Mouse (Mus musculus): ENCODE measurements around the gene Dact3. TPM values are rescaled to one million over a fixed set of nuclear protein-coding genes. Genes with fewer than 3 reads are reported as not detected.

The Dact3 gene
- 10 to 100 TPM; 45.2 to 48.6 TPM for total RNA-seq (2021)

DNA sequence AGATGAGACGGTGACA is at the start of gene Dact3:
Dact3 (plus strand) TSS at position 8 of the 16 bp plus-strand sequence.
- DNase-seq, result no peak

DNA sequence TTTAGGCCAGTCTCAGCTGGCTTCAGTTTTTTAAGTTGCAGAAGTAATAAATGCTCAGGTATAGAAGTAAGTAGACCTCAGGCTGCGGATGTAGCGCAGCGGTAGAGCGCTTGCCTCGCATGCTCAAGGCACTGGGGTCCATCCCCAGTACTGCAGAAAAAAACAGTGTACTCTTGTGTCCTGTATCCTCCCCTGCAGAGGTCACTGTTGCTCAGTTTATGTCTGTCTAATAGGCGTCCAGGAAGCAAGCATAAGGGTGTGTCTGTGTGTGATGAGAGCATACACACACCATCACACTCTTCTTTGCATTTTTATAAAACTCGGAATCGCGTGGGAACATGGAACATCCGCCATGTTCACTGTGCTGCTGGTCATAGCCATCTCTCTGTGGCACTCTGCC is 49.3 kb upstream of the Dact3 start:
- peak; percentile 51 for DNase-seq

DNA sequence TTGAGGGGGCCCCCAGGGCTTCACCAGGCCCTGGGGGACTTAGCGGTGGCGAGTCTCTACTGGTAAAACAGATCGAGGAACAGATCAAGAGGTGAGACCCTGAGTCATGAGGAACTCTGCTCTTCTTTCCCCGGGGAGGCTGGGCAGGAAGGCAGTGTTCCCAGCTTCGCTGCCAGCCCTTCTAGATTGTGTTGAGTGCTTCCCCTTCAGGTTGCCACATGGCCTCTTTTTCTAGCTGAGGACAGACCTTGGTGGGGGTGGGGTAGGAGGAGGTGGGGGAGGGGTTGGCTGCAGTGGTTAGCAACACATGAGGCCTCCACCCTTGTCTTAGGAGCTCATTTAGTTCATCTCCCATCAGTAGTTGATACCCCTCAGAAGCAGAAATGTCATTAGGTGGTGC is 48.5 kb upstream of the Dact3 start:
- DNase-seq, result no peak

DNA sequence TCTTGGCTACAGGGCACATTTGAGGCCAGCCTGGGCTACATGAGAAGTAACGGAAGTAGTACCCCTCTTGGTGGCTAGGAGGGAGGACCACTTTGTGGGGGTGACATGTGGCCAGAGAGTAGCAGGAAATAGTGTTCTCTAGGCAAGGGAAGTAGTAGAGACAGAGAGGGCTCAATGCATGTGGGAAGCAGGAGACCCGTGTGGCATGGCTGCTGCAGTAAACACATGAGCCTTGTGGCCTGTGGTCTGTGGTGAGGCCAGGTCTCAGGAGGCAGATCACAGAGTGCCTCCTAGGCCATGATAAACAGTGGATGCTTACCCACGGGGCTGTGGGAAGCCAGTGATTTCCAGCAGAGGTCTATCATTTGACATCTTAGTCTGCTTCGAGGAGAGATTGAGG is 47.8 kb upstream of the Dact3 start:
- DNase-seq, result no peak

DNA sequence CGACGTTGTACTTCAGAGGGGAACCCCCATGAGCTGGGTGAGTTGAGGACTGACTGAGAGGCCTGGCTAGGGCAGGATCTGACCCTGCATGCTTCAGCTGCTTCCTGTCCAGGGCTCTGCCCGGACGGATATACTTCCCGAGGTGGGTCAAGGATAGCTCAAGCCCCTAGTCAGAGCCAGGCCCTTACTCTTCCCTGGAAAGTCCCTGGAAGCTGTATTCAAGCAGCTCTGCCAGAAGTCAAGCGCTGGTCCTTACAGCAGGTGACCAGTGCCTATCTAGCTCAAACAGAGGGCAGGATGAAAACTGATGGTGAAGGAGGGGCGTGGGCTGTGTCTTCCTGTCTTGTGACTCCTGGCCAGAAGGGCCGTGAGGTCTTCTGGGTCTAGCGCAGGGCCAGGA is 44.7 kb upstream of the Dact3 start:
- no peak for DNase-seq

DNA sequence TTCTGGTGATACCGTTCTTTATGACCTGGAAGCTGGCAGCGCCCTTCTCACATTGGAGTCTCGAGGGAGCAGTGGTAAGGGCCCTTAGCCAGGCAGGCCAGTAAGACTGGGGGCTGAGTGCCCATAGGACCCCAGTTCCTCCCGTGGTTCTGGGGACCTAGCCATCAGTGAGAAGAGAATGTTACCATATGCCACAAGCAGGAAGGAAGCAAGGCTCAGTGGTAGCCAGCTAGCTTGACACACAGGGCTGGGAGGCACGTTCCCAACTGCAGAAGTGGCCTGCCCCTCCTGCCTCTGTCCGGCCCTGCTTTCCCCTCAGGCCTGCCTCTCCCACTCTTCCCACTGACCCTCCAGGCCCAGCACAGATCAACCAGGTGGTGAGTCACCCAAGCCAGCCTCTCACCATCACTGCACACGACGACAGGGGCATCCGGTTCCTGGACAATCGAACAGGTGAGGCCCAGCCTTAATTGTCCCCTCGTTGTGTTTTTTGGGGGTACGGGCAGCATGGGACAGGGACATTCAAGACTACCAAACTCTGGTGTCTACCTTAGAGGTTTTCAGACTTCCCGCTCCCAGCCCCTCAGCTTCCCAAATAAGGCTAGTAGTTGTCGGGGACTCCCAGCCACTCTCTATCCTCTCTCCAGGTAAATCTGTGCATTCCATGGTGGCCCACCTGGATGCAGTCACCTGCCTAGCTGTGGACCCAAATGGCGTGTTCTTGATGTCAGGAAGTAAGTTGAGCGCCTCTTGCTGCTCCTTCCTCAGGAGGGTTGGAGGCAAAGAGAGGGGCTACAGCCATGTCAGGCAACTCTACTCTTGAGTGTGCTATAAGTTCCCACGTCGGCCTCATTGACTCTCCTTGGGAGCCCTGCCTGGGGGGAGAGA is 37.0 kb upstream of the Dact3 start:
- no peak for DNase-seq

DNA sequence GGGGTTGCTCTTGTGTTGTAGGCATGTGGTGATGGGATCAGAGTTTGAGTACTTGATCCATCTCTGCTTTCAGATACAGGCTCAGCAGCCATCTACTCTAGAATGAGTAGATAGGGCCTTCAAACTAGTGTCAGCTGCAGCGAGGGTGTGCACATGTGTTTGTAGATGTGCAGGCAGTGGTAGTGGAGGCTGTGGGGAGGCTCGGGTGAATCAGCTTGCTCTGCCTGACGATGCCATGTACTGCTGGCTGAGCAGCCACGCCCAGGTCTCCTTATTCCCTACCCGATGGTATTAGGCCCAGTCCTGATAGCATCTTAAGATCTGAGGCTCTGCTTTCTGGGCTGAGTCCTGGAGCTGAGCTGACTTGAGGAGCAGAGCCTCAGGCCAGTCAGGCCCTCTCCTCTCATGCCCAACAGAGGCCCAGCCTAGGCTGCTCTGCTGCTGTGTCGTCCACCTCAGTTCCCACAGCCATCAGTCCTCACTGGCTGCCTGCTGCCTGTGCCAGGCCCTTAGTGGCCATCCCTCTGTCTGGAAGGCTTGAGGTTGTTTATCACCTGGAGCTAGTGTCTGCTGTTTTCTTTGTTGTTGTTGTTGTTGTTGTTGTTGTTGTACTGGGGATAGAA is 36.2 kb upstream of the Dact3 start:
- DNase-seq, result no peak

DNA sequence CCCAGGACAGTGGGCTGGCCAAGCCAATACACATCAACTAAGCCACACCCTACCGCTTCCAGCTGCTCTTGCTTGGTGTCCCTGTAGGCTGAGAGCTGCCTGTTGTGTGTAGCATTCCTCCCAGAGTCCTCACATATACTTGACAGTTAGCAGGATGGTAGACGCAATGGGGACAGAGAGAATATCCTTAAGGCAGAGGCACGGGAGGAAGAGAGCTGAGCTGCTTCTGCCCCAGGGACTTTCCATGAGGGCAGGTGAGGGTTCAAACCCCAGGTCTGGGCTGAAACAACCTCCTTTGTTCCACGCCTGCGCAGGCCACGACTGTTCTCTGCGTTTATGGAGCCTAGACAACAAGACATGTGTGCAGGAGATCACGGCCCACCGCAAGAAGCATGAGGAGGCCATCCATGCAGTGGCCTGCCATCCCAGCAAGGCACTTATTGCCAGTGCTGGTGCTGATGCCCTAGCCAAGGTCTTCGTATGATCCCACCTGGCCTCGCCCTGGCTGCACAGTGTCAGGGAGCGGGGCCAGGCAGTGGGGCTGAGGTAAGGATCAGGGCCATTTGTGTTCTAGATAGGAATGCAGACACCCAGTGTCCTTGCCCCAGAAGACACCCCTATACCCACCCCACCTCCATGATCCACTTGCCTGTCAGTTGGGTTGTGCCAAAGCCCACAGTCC is 35.5 kb upstream of the Dact3 start:
- DNase-seq, result no peak

DNA sequence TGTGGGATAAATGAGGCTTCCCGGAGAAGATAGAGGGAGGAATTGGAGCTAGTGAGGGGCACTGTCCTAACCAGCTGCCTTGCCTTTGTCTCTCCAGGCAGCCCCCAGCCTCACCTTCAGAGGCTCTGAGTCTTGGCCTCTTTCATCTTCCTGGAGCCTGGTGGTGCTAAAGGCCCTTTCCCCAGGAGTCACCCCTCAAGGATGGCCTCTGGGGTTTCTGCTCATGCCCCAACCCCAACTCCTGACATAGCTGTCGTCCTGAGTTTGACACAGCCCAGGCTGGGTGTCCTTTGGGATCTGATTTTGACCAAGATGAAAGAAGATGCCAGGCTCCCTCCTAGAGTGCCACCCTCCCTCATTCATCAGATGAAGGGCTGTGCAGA is 35.0 kb upstream of the Dact3 start:
- no peak for DNase-seq

DNA sequence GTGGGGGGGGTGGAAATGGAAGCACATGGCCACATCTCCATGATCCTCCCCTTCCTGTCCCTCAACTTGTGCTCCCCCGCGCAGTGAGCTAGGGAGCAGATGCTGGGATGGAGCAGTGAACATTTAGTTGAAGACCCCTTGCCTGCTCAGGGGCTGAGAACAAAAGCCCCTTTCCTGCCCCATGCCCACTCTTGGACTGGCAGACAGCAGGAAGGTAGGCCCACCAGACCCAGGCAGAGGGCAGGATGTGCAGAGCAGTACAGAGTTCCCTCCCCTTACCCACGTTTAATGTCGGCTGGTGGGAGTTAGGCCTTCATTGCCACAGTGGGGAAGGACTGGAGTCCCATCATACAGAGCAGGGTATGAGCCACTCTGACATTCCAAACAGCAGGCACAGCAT is 34.0 kb upstream of the Dact3 start:
- no peak for DNase-seq

DNA sequence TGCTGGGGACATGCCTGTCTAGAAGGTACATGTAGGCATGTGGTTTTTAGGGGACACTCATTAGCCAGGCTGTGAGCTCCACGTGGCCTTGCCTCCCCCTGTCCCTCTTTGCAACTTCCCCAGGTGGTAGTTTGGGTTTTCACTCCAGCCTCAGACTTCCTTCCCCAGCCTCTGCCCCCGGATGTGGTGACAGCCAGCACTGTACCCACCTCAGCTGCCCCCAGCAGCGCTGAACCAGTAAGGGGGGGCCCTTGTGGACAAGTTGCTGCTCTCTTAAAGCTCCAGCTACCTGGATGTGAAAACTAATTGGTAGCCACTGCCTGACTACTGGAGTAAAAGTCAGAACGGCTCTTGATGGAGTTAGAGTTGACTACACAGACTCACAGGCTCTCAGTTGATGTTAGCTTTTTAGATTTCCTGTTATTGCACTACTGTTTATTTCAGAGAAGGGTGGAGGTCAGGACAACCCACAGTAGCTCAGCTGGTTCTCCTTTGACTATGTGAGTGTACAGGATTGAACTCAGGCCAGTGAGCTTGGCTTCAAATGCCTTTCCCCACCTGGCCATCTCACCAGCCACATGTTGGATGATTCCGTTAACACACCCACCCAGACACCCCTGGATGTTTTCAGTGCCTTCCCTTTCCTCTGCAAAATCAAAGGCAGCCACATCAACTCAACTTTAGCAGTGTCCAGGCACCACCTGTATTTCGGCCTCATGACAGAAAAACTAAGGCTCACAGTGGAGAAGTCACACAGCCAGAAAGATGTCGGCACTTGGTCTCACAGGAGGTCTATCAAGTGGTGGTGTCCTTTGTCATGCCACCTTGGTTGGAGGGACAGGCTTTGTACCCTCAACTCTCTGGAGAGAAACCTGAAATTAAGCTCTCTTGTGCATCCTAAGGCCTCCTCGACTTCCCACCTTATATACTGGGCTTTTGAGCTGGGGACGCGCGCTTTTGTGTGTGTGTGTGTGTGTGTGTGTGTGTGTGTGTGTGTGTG is 33.3 kb upstream of the Dact3 start:
- no peak for DNase-seq

DNA sequence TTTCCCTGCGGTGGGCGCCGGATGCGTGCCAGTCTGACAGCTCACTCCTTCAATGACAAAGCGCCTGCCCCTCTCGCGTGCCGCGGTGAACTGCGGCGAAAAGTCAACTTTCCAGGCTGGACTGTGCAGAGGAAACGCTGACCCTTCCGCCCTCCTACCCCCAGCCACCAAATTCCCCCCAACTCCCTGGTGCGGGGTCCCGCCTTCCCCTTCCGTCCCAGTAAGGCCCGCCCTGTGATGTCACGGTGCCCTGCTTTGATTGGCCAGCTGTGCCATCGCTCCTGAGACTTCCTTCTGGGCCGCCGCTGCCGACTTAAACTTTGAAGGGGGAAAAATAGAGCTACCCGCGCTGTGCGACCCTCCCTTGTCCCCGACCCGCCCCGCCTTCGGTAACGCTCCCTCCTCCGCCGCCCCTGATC is 32.5 kb upstream of the Dact3 start, which contains the start of gene Prkd2:
Prkd2 (plus strand) TSS at position 258 of the 419 bp plus-strand sequence.
- peak; percentile 95 for DNase-seq

DNA sequence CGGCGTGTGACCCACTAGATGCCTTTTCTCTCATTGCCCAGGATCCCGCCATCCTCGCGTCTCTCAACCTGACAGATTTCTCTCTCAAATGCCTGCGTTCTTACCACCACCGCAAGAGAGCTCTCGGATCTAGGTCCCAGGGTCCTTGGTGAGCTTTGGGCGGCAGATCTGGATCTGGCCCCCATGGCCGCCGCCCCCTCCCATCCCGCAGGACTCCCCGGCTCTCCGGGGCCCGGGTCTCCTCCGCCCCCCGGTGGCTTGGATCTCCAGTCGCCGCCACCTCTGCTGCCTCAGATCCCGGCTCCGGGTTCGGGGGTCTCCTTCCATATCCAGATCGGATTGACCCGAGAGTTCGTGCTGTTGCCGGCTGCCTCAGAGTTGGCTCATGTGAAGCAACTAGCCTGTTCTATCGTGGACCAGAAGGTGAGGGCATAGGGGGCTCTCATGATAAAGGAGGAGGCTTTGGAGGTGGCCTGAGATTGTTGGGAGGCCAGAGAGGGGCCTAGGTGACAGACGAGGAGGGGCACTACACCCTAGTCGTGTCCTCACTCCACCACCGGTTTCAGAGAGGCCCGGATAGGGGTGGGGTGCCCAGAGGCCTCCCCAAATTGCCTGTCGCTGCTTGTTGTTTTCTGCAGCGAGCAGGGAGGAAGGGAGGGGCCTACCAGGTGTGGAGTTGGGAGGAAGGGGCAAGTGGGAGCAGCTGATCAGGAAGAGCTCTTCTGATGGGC is 31.5 kb upstream of the Dact3 start:
- no peak for DNase-seq

DNA sequence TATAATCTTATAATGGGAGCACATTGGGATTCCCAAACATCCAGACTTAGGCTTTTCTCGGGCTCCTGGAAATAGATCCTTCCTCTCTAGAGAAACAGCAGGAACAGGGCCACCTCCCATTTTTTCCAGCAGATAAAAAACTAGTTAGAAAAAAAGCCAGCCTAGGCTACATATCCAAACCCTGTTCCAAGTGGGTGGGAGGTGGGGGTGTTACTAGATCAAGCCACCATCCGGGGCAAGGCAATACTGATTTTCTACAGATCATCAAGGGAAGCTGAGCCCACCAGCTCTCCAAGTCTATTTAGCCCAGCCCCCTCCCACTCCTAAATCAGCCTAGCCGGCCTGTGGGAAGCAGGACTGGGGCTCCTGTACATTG is 30.4 kb upstream of the Dact3 start:
- peak; percentile 29 for DNase-seq

DNA sequence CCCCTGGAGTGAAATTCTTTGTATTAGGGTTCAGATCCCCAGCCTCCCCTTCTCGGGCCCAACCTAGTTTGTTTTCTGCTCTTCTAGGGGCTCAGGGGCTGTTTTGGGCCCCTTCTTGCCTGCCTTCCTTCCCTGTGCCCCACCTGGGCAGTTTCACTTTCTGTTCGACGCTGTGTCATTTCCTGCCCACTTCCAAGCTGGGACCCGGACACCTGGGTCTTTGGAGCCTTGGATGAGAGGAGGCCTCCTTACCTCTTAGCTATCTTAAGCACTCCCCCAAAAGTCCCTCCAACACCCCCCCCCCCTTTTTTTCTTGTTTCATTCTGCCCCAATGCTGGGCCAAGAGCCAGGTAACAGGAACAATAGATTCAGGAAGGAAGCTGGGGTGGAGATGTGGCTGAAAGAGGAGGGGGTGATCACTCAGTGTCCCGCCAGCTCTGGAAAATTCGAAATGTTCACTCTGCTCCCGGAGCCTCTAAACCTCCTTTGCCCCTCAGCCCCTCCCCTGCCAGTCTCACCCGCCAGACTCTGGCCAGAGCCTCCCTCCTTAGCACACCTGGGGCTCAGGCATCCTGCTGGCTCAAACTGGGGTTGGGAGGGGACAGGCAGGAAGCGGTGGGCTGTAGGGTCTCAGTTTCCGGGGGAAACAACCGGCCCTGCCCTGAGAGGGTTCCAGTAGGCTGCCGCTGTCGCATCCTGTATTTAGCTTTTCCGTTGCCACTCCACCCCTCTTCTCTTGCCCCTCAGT is 29.9 kb upstream of the Dact3 start:
- peak; percentile 55 for DNase-seq

DNA sequence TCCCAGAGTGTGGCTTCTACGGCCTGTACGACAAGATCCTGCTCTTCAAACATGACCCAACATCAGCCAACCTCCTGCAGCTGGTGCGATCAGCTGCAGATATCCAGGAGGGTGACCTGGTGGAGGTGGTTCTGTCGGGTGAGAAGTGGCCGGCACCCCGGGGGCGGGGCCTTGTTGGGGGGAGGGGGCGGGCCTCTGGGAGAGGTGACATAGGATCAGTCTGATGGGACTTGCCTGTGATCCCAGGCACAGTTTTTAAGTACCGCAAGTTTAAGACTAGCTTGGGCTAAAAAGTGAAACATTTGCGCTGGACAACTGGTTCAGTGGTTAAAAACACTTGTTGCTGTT is 29.3 kb upstream of the Dact3 start:
- no peak for DNase-seq

DNA sequence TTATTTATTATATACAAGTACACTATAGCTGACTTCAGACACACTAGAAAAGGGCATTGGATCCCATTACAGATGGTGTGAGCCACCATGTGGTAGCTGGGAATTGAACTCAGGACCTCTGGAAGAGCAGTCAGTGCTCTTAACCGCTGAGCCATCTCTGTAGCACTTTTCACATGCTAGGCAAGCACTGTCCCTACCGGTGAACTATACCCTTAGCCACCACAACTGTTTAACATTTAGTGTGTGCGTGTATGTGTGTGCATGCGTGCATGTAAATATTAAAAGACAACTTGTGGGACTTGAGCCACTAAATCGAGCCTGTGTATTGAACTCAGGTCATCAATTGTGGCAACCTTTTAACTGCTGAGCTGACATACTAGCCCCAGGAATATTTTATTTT is 28.3 kb upstream of the Dact3 start:
- no peak for DNase-seq

DNA sequence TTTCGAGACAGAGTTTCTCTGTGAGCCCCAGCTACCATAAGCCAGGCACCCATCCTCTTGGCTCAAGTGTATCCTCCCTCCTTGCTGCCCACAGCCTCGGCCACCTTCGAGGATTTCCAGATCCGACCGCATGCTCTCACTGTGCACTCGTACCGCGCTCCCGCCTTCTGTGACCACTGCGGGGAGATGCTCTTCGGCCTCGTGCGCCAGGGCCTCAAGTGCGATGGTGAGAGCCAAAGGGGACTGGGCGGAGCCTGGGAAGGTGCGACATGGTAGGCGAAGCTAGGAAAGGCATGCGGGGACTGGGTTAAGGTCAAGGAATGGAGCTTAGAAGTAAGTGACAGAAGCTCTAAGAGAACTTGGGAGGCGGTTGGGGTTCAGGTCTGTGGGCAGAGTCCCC is 27.6 kb upstream of the Dact3 start:
- DNase-seq, result no peak

DNA sequence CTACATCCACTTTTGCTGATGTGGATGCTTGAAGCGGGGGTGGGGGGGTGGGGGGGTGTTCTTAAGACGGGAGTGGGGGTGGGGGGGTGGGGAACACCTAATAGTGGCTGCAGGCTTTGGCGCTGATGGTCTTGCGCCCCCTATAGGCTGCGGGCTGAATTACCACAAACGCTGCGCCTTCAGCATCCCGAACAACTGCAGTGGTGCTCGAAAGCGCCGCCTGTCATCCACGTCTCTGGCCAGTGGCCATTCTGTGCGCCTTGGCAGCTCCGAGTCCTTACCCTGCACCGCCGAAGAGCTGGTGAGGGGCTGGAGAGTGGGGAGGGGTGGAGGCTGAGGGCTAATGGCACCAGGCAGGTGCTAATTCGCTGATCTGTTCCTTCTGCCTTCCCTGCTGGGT is 26.5 kb upstream of the Dact3 start:
- DNase-seq, result peak; percentile 73

DNA sequence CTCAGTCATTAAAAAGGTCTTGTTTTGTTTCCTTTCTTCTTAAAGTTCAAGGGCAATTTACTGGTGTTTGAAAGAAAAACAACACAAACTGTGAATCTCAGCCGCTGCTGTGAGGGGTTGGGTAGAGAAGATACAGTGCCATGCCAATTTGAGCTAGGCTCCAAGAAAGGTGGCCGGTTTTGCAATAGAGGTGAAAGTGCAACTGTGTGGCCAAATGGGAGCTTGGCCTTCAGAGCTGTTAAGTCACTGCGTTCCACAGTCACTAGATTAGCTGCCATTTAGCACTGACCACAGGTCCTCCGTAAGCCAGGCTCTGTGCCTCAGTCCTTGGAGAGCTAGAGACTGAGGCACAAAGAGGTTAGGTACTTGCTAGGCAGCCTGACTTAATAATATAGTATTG is 23.5 kb upstream of the Dact3 start:
- no peak for DNase-seq

DNA sequence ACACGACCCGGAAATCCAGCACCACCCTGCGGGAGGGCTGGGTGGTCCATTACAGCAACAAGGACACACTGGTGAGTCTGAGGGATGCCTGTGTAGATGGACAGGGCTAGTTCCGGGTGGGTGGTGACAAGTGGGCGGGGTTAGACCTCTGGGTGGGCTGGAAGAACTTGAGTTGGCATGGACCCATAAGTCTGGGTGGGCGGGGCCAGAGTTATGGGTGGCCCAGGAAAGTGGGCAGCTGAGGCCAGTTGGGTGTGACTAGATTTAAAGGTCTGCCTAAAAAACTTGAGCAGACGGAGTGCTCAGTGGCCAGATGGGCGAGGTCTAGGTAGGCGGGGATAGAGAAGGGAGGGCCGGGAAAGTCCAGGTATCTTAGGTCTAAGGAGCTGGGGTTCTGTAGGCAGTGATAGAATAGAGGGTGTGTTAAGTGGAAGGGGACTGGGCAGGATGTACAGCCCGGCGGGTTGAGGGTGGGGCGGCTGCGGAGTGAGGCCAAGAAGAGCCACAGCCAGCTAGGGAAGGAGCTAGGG is 21.8 kb upstream of the Dact3 start:
- DNase-seq, result peak; percentile 48
